Mouse (Mus musculus) neutrophil, adult 5-6 weeks (primary cell): ENCODE measurements at regions not wholly inside any gene's neighbourhood (a gene's known extent, or its start where the extent isn't known, plus 50 kb on each side); places are given as distances from the start of the nearest gene placed in this dataset.
A peak's percentile ranks its signal among the peaks of the same experiment; 100 is the strongest.
"Not testable (repeated sequence)": the region's sequence is repeated elsewhere in the genome, so short reads cannot be mapped to it uniquely, and the experiment has no call there.

Experiments
- ATAC-seq: fragments of 151-379, 151-347 bp; 2 replicates; pipeline ENCODE4 v1.8.0; 2017; ENCODE audit warnings: mild to moderate bottlenecking, moderate TSS enrichment; ENCODE audit not compliant: insufficient number of reproducible peaks, poor library complexity, low FRiP score, severe bottlenecking; ENCODE audit errors: extremely low read depth

- 0 out of 2 replicates have a peak, but pooled peaks have one; percentile 13 for ATAC-seq
Measured at GRCm38 (mm10) chr16:69937514-69938194, 74.1 kb upstream of the Speer2 start.

GRCm38 (mm10) chr16:69943635-69944034 lies 80.1 kb upstream of the Speer2 start:
- ATAC-seq = no peak

DNA sequence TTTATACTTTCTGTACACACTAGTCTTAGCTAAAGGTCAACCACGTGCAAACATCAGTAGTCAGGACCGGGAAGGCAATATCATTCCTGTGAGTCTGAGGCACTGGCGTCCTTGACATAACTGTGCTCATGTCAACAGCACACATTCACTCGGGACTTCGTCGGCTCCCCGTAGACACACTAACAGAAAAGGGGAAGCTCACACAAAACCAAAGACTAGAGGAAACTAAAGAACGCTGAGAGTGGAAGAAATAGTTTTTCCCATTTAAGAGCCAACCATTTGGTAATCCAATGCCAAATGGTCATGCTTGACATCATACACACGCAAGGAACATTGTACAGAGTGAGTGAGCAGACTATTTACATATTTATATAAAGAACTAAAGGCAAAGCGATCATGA lies 85.2 kb upstream of the Speer2 start:
- ATAC-seq = no peak

DNA sequence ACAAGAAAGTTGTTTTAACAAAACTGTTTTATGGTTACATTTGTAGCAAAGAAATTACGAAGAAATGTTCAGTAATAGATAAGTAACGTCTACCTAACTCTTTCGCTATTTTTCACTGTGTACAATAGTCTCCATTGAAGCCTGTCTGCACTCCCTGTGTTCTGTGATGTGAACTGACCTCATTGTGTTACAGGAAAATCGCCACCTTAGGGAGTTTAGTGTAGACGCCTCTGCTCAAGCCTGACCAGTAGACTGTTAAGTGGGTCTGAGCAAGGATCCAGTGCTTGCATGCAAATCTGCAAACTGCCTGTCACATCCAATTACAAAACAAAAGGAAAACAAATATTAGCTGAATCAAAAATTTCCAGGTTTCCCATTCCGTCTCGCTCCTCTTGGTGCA lies 85.8 kb upstream of the Speer2 start:
- no peak for ATAC-seq

GRCm38 (mm10) chr16:69951581-69951980 lies 88.0 kb upstream of the Speer2 start:
- ATAC-seq = no peak

- not testable (repeated sequence) for ATAC-seq
Measured at GRCm38 (mm10) chr16:69966561-69966960, 103.0 kb upstream of the Speer2 start.

DNA sequence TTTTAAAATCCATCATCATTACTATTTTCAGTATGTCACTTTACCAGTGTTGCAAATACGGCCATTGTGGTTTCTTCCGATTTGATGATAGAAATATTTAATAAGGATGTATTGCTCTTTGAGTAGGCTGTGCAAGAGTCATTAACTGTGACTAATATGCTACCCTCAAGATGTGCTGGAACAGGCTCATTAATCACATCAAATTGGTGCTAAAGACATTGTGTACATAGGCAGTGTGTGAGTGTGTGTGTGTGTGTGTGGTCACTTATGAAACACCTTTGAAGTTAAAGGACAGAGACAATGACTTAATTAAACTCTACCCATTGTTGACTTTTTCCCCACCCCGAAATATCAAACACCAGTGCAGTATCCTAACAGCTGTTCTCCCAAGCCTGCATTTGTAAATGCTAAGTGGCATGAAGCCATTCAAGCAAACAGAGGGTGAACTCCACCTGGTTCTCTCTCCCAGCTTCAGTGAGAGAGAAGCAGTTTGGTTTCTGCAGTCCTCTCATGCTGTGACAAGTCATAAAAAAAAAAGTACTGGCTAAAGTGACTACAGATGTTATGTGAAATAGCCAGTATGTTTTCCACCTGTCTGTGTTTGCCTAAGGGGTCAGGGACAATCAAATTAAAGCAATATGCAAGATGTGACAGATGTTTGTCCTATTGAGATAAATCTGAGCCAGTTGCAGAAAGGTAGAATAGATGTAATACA lies 116.4 kb upstream of the Speer2 start:
- no peak for ATAC-seq

DNA sequence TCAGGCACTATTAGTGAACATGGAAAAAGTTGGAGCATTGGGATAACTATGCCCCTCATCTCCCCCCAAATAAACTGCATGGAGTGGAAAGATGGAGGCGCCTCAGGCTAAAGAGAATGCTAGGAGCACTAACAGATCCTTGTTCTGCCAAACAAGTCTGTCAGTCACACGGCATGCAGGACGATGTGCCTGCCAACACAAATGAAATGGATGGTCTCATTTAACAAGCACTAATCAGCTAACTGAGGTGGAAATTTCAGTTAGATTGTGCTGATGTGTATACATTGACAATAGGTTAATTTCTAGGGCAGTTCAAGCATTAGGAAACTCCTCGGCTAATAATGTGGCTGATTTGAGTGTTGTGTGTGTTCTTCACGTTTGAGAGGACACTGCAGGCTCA lies 120.8 kb upstream of the Speer2 start:
- ATAC-seq = no peak

DNA sequence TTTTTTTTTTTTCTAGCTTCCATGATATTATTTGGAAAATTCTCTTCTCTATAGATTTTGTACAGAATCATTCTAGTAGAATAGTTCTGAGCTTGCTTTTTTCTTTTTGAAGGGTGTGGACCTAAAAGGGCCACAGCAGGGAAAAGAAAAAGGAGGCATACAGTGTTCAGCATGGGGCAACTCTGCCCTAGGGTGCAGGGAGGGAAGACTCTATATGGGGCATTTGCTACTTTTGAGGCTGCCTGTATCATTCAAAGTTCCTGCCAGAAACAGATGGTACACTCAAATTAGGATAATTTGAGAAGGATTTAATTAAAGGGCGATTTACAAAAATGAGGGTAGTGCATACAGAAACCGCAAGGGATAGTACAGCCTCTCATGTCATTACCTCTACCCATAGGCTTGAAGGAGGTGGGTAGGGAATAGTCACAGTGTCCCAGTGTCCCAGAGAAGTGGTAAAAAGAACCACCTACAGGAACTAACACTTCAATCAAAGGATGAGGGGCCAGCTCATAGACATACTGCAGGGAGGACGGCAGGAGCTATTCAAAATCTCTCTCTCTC lies 128.4 kb upstream of the Speer2 start:
- ATAC-seq = no peak

DNA sequence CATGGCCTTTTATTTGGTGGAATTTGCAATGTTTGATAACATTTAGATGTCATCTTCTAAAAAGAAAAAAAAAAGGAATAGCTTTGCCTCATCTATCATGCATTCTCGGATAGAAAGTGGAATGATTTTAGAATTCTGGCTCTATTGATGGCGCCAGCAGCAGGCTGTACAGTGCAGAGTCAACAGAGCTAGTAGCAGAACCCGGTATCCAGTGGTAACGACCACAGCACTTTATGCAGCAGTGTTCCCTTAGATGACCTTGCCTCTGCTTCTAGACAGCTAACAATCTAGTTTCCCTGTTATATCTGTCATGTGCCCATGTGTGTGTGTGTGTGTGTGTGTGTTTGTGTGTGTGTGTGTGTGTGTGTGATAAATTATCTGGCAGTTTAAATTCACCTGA lies 129.2 kb upstream of the Speer2 start:
- no peak for ATAC-seq

DNA sequence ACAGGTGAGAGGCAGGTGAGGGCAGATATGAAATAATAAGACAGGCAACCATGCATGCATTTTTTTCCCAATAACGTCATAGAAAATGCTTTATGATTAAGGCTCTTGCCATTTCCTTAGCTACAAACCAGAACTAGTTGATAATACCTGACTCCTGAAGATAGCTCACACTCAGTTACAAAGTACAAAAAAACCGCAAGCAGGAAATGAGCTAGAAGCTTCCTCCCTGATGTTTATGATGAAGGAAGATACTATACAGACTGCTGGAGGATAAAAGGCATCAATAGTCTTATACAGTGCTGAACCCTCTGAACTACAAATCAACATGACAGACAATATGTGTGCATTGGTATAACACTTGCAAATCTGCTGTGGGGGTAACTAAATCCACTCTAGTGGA lies 143.3 kb upstream of the Speer2 start:
- ATAC-seq = no peak

- ATAC-seq = no peak
Measured at GRCm38 (mm10) chr16:70016980-70017379, 153.4 kb upstream of the Speer2 start.

DNA sequence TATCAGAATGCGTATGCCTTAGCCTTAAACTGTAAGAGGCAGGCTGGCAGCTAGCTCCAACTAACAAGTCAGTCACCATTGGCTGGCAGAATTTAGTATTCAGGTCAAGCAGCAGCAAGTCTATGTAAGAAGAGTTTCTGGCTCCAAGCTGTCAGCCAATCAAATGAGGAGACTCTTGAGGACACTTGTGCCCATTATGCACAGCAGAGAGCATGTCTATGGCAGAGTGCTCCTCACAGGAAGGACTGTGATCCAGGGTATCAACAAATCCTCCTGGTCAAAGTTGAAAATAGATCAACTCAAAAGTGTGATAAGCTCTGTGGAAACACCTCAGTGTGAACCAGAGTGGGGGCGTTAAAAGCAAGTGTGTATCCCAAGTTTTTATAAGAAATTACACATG lies 156.0 kb upstream of the Speer2 start:
- ATAC-seq = no peak

- no peak for ATAC-seq
Measured at GRCm38 (mm10) chr16:70021436-70021835, 157.9 kb upstream of the Speer2 start.

- no peak for ATAC-seq
Measured at GRCm38 (mm10) chr16:70028649-70029048, 165.1 kb upstream of the Speer2 start.

- no peak for ATAC-seq
Measured at GRCm38 (mm10) chr16:70045547-70045946, 182.0 kb upstream of the Speer2 start.

DNA sequence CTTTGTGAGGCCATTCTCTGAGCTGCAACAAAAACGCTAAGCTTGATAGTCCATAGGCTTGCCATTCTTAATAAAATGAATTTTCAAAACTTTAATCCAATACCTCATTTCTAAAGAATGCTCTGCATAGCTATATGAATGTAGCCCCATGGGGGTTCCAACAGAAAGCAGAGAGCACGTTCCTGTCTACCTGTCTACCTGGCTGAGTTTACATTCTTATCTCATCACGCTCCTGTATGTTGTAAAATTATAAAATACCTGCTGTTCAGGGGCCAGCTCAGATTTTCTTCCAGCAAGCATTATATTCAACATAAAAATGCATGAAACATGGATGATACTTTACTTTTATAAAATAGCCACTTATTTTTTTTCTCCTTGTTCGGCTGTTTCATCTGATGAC lies 182.5 kb upstream of the Speer2 start:
- no peak for ATAC-seq

GRCm38 (mm10) chr16:70049850-70050249 lies 186.3 kb upstream of the Speer2 start:
- ATAC-seq = no peak

DNA sequence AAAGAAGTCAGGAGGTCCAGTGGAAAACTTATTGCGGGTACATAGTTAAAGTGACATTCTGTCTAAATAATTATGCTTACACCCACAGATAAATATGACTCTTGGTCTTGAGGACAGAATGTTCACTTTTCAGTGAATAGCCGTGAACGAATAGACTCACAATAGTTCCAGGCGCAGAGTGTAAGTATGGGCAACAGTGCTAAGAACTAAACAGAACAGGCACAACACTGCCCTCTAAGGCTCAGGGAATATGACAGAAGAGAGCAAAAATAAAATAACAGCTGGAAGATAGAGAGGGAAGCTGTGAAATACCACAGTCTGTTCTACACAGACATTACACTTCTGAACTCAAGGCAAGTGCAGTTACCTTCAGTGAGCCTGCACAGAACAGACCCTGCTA lies 207.9 kb upstream of the Speer2 start:
- no peak for ATAC-seq

DNA sequence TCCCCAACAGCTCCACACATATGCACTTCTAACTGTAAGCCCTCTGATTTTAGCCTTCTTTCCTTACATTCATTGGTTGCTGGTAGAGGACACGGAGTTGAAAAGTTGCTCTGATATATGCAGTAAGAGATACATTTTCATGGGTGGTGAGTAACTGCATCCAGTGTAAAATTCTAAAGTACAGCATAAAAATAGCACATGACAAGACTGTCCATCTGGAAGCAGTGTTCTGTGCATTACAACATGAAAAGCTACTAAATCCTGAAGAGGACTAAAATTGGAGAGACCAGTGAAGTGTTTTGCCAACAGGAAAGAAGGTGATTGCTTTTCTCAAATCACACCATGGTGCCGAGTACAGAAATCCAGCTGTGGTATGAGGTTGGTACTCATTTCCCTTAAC lies 210.2 kb upstream of the Speer2 start:
- no peak for ATAC-seq
